7 mouse cellular contexts compared by ENCODE assay signal in the genomic region with DNA sequence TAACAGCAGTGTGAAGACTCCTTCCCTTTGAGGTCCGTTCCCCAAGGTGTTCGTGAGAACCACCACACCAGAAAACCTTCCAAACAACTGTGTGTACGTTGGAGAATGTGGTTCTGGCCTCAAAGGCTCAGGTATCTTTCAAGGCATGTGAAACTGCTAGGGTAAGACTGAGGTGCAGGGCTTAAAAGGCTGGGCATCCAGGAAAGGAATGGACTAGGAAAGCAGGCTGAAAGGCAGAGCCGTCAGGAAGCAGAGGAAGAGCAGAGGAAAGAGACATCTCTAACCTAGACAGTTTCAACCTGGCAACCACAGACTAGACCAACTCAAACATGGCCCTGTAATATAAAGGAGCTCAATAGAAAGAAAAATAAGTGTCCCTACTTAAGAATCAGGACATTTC. TPM values are rescaled to one million over a fixed set of nuclear protein-coding genes. Genes with fewer than 3 reads are reported as not detected.
A peak's percentile ranks its signal among the peaks of the same experiment; 100 is the strongest.
DNase-seq lines count a peak whose midpoint lies in the region; ATAC-seq lines count a peak whose summit lies in the region.

No protein-coding gene starts in this region.

- 71% methylated on average over 4 of the region's 4 CpGs for WGBS in lung, embryonic 16.5 days
- WGBS in forebrain, embryonic 14.5 days: 60% methylated on average over 4 of the region's 4 CpGs
- 83% methylated on average over 4 of the region's 4 CpGs for WGBS in limb, embryonic 13.5 days
- 74% methylated on average over 4 of the region's 4 CpGs for WGBS in stomach, embryonic 14.5 days

- no peaks in the 10 kb centered on the region for H3K27me3 ChIP-seq in lung, embryonic 16.5 days (ENCODE audit: control insufficient read depth, insufficient read depth, low read depth, low read length)
- no peaks in the 10 kb centered on the region for H3K27me3 ChIP-seq in forebrain, embryonic 14.5 days (replicated peaks; ENCODE audit: control insufficient read depth, insufficient read depth, low read length)
- H3K27me3 ChIP-seq in limb, embryonic 13.5 days: no peaks in the 10 kb centered on the region
- no peaks in the 10 kb centered on the region for H3K27me3 ChIP-seq in stomach, embryonic 14.5 days (ENCODE audit: control insufficient read depth, insufficient read depth, low read length)

- H3K36me3 ChIP-seq in lung, embryonic 16.5 days (ENCODE audit: control insufficient read depth, insufficient read depth, low read length): peaks cover 2% of the 10 kb centered on the region; the same call in 1 of the 2 replicates
- H3K36me3 ChIP-seq in forebrain, embryonic 14.5 days (ENCODE audit: control insufficient read depth, insufficient read depth, low read length): peaks cover 14% of the 10 kb centered on the region; the same call in 1 of the 2 replicates
- peaks cover 14% of the 10 kb centered on the region for H3K36me3 ChIP-seq in limb, embryonic 13.5 days
- no peaks in the 10 kb centered on the region for H3K36me3 ChIP-seq in stomach, embryonic 14.5 days (ENCODE audit: control insufficient read depth, insufficient read depth, low read length)

- H3K4me1 ChIP-seq in lung, embryonic 16.5 days (replicated peaks; ENCODE audit: control insufficient read depth, insufficient read depth, low read length): peaks cover 9% of the 10 kb centered on the region
- peaks cover 15% of the 10 kb centered on the region for H3K4me1 ChIP-seq in forebrain, embryonic 14.5 days (ENCODE audit: control insufficient read depth, insufficient read depth, low read length)
- peaks cover 23% of the 10 kb centered on the region for H3K4me1 ChIP-seq in limb, embryonic 13.5 days
- peaks cover 9% of the 10 kb centered on the region for H3K4me1 ChIP-seq in stomach, embryonic 14.5 days (ENCODE audit: control insufficient read depth, insufficient read depth, low read length)

- peak overlapping the region; percentile 55 for H3K4me2 ChIP-seq in lung, embryonic 16.5 days (ENCODE audit: low read depth, low read length)
- H3K4me2 ChIP-seq in forebrain, embryonic 14.5 days (ENCODE audit: low read length): peak overlapping the region; percentile 85
- peak overlapping the region; percentile 89 for H3K4me2 ChIP-seq in limb, embryonic 13.5 days (replicated peaks)
- peak overlapping the region; percentile 69 for H3K4me2 ChIP-seq in stomach, embryonic 14.5 days (replicated peaks; ENCODE audit: low read depth, low read length)

- no peak for DNase-seq in lung, postnatal 4 days
- DNase-seq in forebrain, embryonic 14.5 days (ENCODE audit: low spot score): no peak
- no peak for DNase-seq in urinary bladder, postnatal 25 days (ENCODE audit: low spot score)

- H3K27ac ChIP-seq in lung, embryonic 16.5 days (ENCODE audit: low read length): no peak overlapping the region
- no peak overlapping the region for H3K27ac ChIP-seq in forebrain, embryonic 14.5 days (ENCODE audit: low read depth, low read length)
- no peak overlapping the region for H3K27ac ChIP-seq in limb, embryonic 13.5 days
- no peak overlapping the region for H3K27ac ChIP-seq in stomach, embryonic 14.5 days (ENCODE audit: low read length)

- ATAC-seq in lung, embryonic 16.5 days (ENCODE audit: low read depth): no peak
- ATAC-seq in forebrain, embryonic 14.5 days: no peak
- ATAC-seq in limb, embryonic 13.5 days (ENCODE audit: low FRiP score, low read depth): no peak
- no peak for ATAC-seq in stomach, embryonic 14.5 days (ENCODE audit: insufficient number of reproducible peaks, insufficient read depth, low FRiP score, low read depth)
- no peak for ATAC-seq in granulocyte monocyte progenitor cell, adult 5-6 weeks (replicated peaks; ENCODE audit: poor library complexity, severe bottlenecking)

- H3K4me3 ChIP-seq in lung, embryonic 16.5 days (ENCODE audit: low read length): no peak overlapping the region
- H3K4me3 ChIP-seq in forebrain, embryonic 14.5 days (ENCODE audit: low read depth, low read length): peak overlapping the region; percentile 84; the same call in 1 of the 2 replicates
- peak overlapping the region; percentile 88; the same call in 1 of the 2 replicates for H3K4me3 ChIP-seq in limb, embryonic 13.5 days
- peak overlapping the region; percentile 68 for H3K4me3 ChIP-seq in stomach, embryonic 14.5 days (ENCODE audit: low read depth, low read length)

- no peaks in the 10 kb centered on the region for H3K9me3 ChIP-seq in lung, embryonic 16.5 days (ENCODE audit: control insufficient read depth, low read length)
- no peaks in the 10 kb centered on the region for H3K9me3 ChIP-seq in forebrain, embryonic 14.5 days (replicated peaks; ENCODE audit: control insufficient read depth, low read length)
- no peaks in the 10 kb centered on the region for H3K9me3 ChIP-seq in limb, embryonic 13.5 days
- no peaks in the 10 kb centered on the region for H3K9me3 ChIP-seq in stomach, embryonic 14.5 days (ENCODE audit: control insufficient read depth, low read depth, low read length)

- no peak overlapping the region for H3K9ac ChIP-seq in lung, embryonic 16.5 days (ENCODE audit: low read length)
- peak overlapping the region; percentile 21; the same call in 1 of the 2 replicates for H3K9ac ChIP-seq in forebrain, embryonic 14.5 days (ENCODE audit: low read length)
- peak overlapping the region; percentile 50 for H3K9ac ChIP-seq in limb, embryonic 13.5 days
- H3K9ac ChIP-seq in stomach, embryonic 14.5 days (replicated peaks; ENCODE audit: low read depth, low read length): no peak overlapping the region

RNA-seq across cellular contexts. Expression of a gene that starts 1.4 kb away (rescaled TPM):
- polyA plus RNA-seq in lung, embryonic 16.5 days (2015; fragmentation: Nextera tagmentation; extraction: Ambion mirVana): 13.0 and 22.4 TPM in 2 replicates
- polyA plus RNA-seq in forebrain, embryonic 14.5 days (2014; fragmentation: Nextera tagmentation; extraction: Ambion mirVana): 35.0 and 36.0 TPM in 2 replicates
- 28.7 and 28.9 TPM in 2 replicates for polyA plus RNA-seq in limb, embryonic 13.5 days (2015; fragmentation: Nextera tagmentation; extraction: Ambion mirVana)
- polyA plus RNA-seq in stomach, embryonic 14.5 days (2014; fragmentation: Nextera tagmentation; extraction: Ambion mirVana): 33.2 and 38.9 TPM in 2 replicates
- 55.0 and 74.2 TPM in 2 replicates for total RNA-seq in granulocyte monocyte progenitor cell, adult 5-6 weeks (2014; fragmentation: Nextera tagmentation)
- total RNA-seq in granulocyte monocyte progenitor cell, adult 5-6 weeks (2017): 41.3 and 50.3 TPM in 2 replicates

RNA-seq across cellular contexts. Expression of a gene that starts 52.3 kb away (rescaled TPM):
- polyA plus RNA-seq in lung, embryonic 16.5 days (2015; fragmentation: Nextera tagmentation; extraction: Ambion mirVana): 27.5 and 34.8 TPM in 2 replicates
- 13.2 and 14.2 TPM in 2 replicates for polyA plus RNA-seq in forebrain, embryonic 14.5 days (2014; fragmentation: Nextera tagmentation; extraction: Ambion mirVana)
- polyA plus RNA-seq in limb, embryonic 13.5 days (2015; fragmentation: Nextera tagmentation; extraction: Ambion mirVana): 14.8 and 17.2 TPM in 2 replicates
- 13.2 and 18.1 TPM in 2 replicates for polyA plus RNA-seq in stomach, embryonic 14.5 days (2014; fragmentation: Nextera tagmentation; extraction: Ambion mirVana)
- total RNA-seq in granulocyte monocyte progenitor cell, adult 5-6 weeks (2014; fragmentation: Nextera tagmentation): 56.7 and 73.7 TPM in 2 replicates
- total RNA-seq in granulocyte monocyte progenitor cell, adult 5-6 weeks (2017): 29.6 and 35.3 TPM in 2 replicates

Comparison
In these comparisons a context has a peak if more than half of its experiments do, and no peak if none do; other contexts are left out.
1. H3K9ac ChIP-seq: peak in forebrain, embryonic 14.5 days (single experiment) and limb, embryonic 13.5 days (single experiment); none in lung, embryonic 16.5 days (single experiment) and stomach, embryonic 14.5 days (single experiment).
2. Peak in every context shown above with its lines, with median percentiles within 50 percentile points of each other: H3K4me2 ChIP-seq.